8 mouse cellular contexts compared by ENCODE assay signal in genomic region chr2:71816391-71817041, GRCm38 (mm10). TPM values are rescaled to one million over a fixed set of nuclear protein-coding genes. Genes with fewer than 3 reads are reported as not detected.
A peak's percentile ranks its signal among the peaks of the same experiment; 100 is the strongest.
DNase-seq lines count a peak whose midpoint lies in the region; ATAC-seq and TF ChIP-seq lines count a peak whose summit lies in the region.

No protein-coding gene starts in this region.

- H3K4me1 ChIP-seq in cerebellum, adult 2 months (ENCODE audit: control insufficient read depth, insufficient read depth, low read length) = no peaks in the 10 kb centered on the region
- peaks cover 24% of the 10 kb centered on the region; the same call in 1 of the 2 replicates for H3K4me1 ChIP-seq in spleen, adult 2 months (ENCODE audit: control insufficient read depth, insufficient read depth, insufficient read length)
- peaks cover 23% of the 10 kb centered on the region for H3K4me1 ChIP-seq in forebrain, embryonic 11.5 days (replicated peaks; ENCODE audit: control insufficient read depth, insufficient read depth, low read length)
- peaks cover 43% of the 10 kb centered on the region for H3K4me1 ChIP-seq in liver, embryonic 12.5 days
- peaks cover 4% of the 10 kb centered on the region for H3K4me1 ChIP-seq in stomach, postnatal 0 days (replicated peaks; ENCODE audit: control insufficient read depth, insufficient read depth)

- 35% methylated on average over 14 of the region's 14 CpGs for WGBS in cerebellum, adult 2 months
- WGBS in spleen, adult 2 months = 38% methylated on average over 14 of the region's 14 CpGs
- 39% methylated on average over 14 of the region's 14 CpGs for WGBS in forebrain, embryonic 11.5 days
- WGBS in liver, embryonic 12.5 days (ENCODE audit: insufficient replicate concordance) = 31% methylated on average over 14 of the region's 14 CpGs
- WGBS in stomach, postnatal 0 days = 37% methylated on average over 14 of the region's 14 CpGs

- H3K9me3 ChIP-seq in forebrain, embryonic 11.5 days (ENCODE audit: control insufficient read depth, low read length) = no peaks in the 10 kb centered on the region
- no peaks in the 10 kb centered on the region for H3K9me3 ChIP-seq in liver, embryonic 12.5 days (replicated peaks)
- no peaks in the 10 kb centered on the region for H3K9me3 ChIP-seq in stomach, postnatal 0 days (ENCODE audit: control insufficient read depth, low read length)

- ATAC-seq in forebrain, embryonic 11.5 days (replicated peaks; ENCODE audit: low FRiP score) = peak; percentile 57; the same call in 1 of the 2 replicates
- no peak for ATAC-seq in liver, embryonic 12.5 days
- no peak for ATAC-seq in stomach, postnatal 0 days (ENCODE audit: low FRiP score, low TSS enrichment)

- peak; percentile 18 to 24 for DNase-seq in cerebellum, adult 2 months
- DNase-seq in cerebellum, postnatal 4 days (ENCODE audit: low spot score in 2 of 2) = no peak
- DNase-seq in spleen, adult 2 months (ENCODE audit: low read depth in 1 of 2, low spot score in 2 of 2) = peak; percentile 5 to 58
- DNase-seq in spleen, postnatal 10 days (ENCODE audit: low spot score in 2 of 2) = no peak
- DNase-seq in forebrain, embryonic 11.5 days (ENCODE audit: low spot score) = no peak
- DNase-seq in stomach, postnatal 0 days (ENCODE audit: low spot score) = no peak
- no peak for DNase-seq in urinary bladder, postnatal 10 days (ENCODE audit: low spot score)

- no peaks in the 10 kb centered on the region for H3K27me3 ChIP-seq in cerebellum, adult 2 months (ENCODE audit: control insufficient read depth, insufficient read depth, low read length)
- H3K27me3 ChIP-seq in spleen, adult 2 months (ENCODE audit: control insufficient read depth, insufficient read depth, low read length) = no peaks in the 10 kb centered on the region
- no peaks in the 10 kb centered on the region for H3K27me3 ChIP-seq in forebrain, embryonic 11.5 days (ENCODE audit: control insufficient read depth, insufficient read depth, low read length)
- H3K27me3 ChIP-seq in liver, embryonic 12.5 days (replicated peaks) = no peaks in the 10 kb centered on the region
- no peaks in the 10 kb centered on the region for H3K27me3 ChIP-seq in stomach, postnatal 0 days (ENCODE audit: control insufficient read depth, insufficient read depth, low read length)

- no peak overlapping the region for H3K4me3 ChIP-seq in cerebellum, adult 2 months (replicated peaks; ENCODE audit: insufficient read depth, low read depth, low read length)
- H3K4me3 ChIP-seq in spleen, adult 2 months (ENCODE audit: extremely low read depth, insufficient read depth, insufficient read length) = no peak overlapping the region
- H3K4me3 ChIP-seq in forebrain, embryonic 11.5 days (ENCODE audit: low read depth, low read length) = no peak overlapping the region
- H3K4me3 ChIP-seq in liver, embryonic 12.5 days = no peak overlapping the region
- no peak overlapping the region for H3K4me3 ChIP-seq in stomach, postnatal 0 days (ENCODE audit: low read depth, low read length)

- H3K4me2 ChIP-seq in forebrain, embryonic 11.5 days (ENCODE audit: low read depth, low read length, severe bottlenecking) = no peak overlapping the region
- H3K4me2 ChIP-seq in liver, embryonic 12.5 days = peak overlapping the region; percentile 19; the same call in 1 of the 2 replicates
- H3K4me2 ChIP-seq in stomach, postnatal 0 days (replicated peaks; ENCODE audit: low read depth) = no peak overlapping the region

- TF ChIP-seq CTCF in cerebellum, adult 2 months (IDR thresholded peaks at IDR 0.05; ENCODE audit: borderline replicate concordance, insufficient read depth, low read depth, low read length) = peak; percentile 39; the same call in 1 of the 2 replicates
- TF ChIP-seq CTCF in spleen, adult 2 months (IDR thresholded peaks at IDR 0.05; ENCODE audit: extremely low read depth, insufficient read depth, insufficient read length, insufficient replicate concordance) = peak; percentile 15; the same call in 1 of the 2 replicates
- TF ChIP-seq CTCF in stomach, postnatal 0 days (IDR thresholded peaks at IDR 0.05; ENCODE audit: low read depth) = peak; percentile 91

- H3K36me3 ChIP-seq in spleen, adult 2 months (ENCODE audit: control insufficient read depth, insufficient read depth, low read length) = no peaks in the 10 kb centered on the region
- no peaks in the 10 kb centered on the region for H3K36me3 ChIP-seq in forebrain, embryonic 11.5 days (ENCODE audit: control insufficient read depth, insufficient read depth, low read length)
- no peaks in the 10 kb centered on the region for H3K36me3 ChIP-seq in liver, embryonic 12.5 days
- no peaks in the 10 kb centered on the region for H3K36me3 ChIP-seq in stomach, postnatal 0 days (ENCODE audit: control insufficient read depth, insufficient read depth, low read length)

- H3K9ac ChIP-seq in forebrain, embryonic 11.5 days (ENCODE audit: low read length) = no peak overlapping the region
- H3K9ac ChIP-seq in liver, embryonic 12.5 days = no peak overlapping the region
- H3K9ac ChIP-seq in stomach, postnatal 0 days (ENCODE audit: low read length) = no peak overlapping the region

- H3K27ac ChIP-seq in cerebellum, adult 2 months (ENCODE audit: insufficient read depth, low read length) = no peak overlapping the region
- peak overlapping the region; percentile 44 for H3K27ac ChIP-seq in spleen, adult 2 months (ENCODE audit: insufficient read depth, low read length)
- no peak overlapping the region for H3K27ac ChIP-seq in forebrain, embryonic 11.5 days (ENCODE audit: low read depth, low read length)
- H3K27ac ChIP-seq in liver, embryonic 12.5 days = no peak overlapping the region
- H3K27ac ChIP-seq in stomach, postnatal 0 days (replicated peaks) = no peak overlapping the region

- no peak for TF ChIP-seq POLR2A in cerebellum, adult 2 months (IDR thresholded peaks at IDR 0.05; ENCODE audit: borderline replicate concordance, insufficient read depth, low read length)
- no peak for TF ChIP-seq POLR2A in spleen, adult 2 months (IDR thresholded peaks at IDR 0.05; ENCODE audit: low read depth, low read length)

- no peak for TF ChIP-seq EP300 in stomach, postnatal 0 days (optimal IDR thresholded peaks at IDR 0.05)

RNA-seq across cellular contexts. Expression of gene Pdk1, which starts 56.5 kb away (rescaled TPM):
- polyA plus RNA-seq in cerebellum, adult 2 months (2012; rRNA removed) = 11.8 and 12.7 TPM in 2 replicates
- 14.1 and 14.5 TPM in 2 replicates for polyA plus RNA-seq in spleen, adult 2 months (2012; rRNA removed)
- 40.4 and 43.6 TPM in 2 replicates for polyA plus RNA-seq in forebrain, embryonic 11.5 days (2014; fragmentation: Nextera tagmentation; extraction: Ambion mirVana)
- polyA plus RNA-seq in liver, embryonic 12.5 days (2016; fragmentation: Nextera tagmentation; extraction: Ambion mirVana) = 70.0 and 70.5 TPM in 2 replicates
- polyA plus RNA-seq in stomach, postnatal 0 days (2015; fragmentation: Nextera tagmentation; extraction: Ambion mirVana) = 35.4 and 37.4 TPM in 2 replicates

Comparison
In these comparisons a context has a peak if more than half of its experiments do, and no peak if none do; other contexts are left out.
1. DNase-seq: peak in cerebellum, adult 2 months (2 of 2) and spleen, adult 2 months (2 of 2); none in cerebellum, postnatal 4 days (0 of 2), spleen, postnatal 10 days (0 of 2), forebrain, embryonic 11.5 days (single experiment), stomach, postnatal 0 days (single experiment) and urinary bladder, postnatal 10 days (single experiment).
2. CTCF ChIP-seq: peak in every context shown above with its lines; median percentile 91 in stomach, postnatal 0 days; 39 in cerebellum, adult 2 months; 15 in spleen, adult 2 months.